8 mouse cellular contexts compared by ENCODE assay signal in the genomic region with DNA sequence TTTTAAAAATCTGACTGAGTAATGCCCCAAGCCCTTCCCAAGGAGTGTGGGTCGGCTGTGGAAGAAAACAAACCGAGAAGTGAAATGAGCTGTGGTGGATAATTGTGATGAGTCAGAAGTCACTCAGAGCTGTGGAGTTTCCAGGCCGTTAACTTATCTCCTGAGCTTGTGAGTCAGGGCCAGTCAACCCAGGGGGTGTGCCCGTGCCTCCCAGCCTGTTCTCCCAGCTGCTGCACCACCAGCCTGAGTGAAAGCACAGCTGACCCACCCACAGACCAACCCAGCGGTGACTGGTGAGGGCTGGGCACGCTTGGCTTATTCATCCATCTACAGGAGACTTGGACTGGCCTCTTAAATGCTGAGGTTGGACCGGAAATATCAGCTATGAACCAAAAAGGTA. TPM values are rescaled to one million over a fixed set of nuclear protein-coding genes. Genes with fewer than 3 reads are reported as not detected.
A peak's percentile ranks its signal among the peaks of the same experiment; 100 is the strongest.
DNase-seq lines count a peak whose midpoint lies in the region; ATAC-seq and TF ChIP-seq lines count a peak whose summit lies in the region.

No protein-coding gene starts in this region.

- H3K36me3 ChIP-seq in heart, postnatal 0 days (replicated peaks; ENCODE audit: control insufficient read depth, insufficient read depth, low read length): no peaks in the 10 kb centered on the region
- H3K36me3 ChIP-seq in liver, embryonic 12.5 days: no peaks in the 10 kb centered on the region
- no peaks in the 10 kb centered on the region for H3K36me3 ChIP-seq in forebrain, embryonic 11.5 days (ENCODE audit: control insufficient read depth, insufficient read depth, low read length)

- no peak overlapping the region for H3K9ac ChIP-seq in heart, postnatal 0 days (replicated peaks; ENCODE audit: low read depth, low read length)
- peak overlapping the region; percentile 45; the same call in 1 of the 2 replicates for H3K9ac ChIP-seq in liver, embryonic 12.5 days
- H3K9ac ChIP-seq in forebrain, embryonic 11.5 days (ENCODE audit: low read length): no peak overlapping the region

- 26% methylated on average over 7 of the region's 7 CpGs for WGBS in heart, postnatal 0 days
- WGBS in liver, embryonic 12.5 days (ENCODE audit: insufficient replicate concordance): 20% methylated on average over 7 of the region's 7 CpGs
- WGBS in forebrain, embryonic 11.5 days: 81% methylated on average over 7 of the region's 7 CpGs

- peaks cover 10% of the 10 kb centered on the region for H3K4me1 ChIP-seq in heart, postnatal 0 days (ENCODE audit: control insufficient read depth, insufficient read depth)
- peaks cover 41% of the 10 kb centered on the region for H3K4me1 ChIP-seq in liver, embryonic 12.5 days
- no peaks in the 10 kb centered on the region for H3K4me1 ChIP-seq in forebrain, embryonic 11.5 days (replicated peaks; ENCODE audit: control insufficient read depth, insufficient read depth, low read length)

- H3K4me3 ChIP-seq in heart, postnatal 0 days (ENCODE audit: low read depth, low read length): no peak overlapping the region
- no peak overlapping the region for H3K4me3 ChIP-seq in liver, embryonic 12.5 days
- H3K4me3 ChIP-seq in forebrain, embryonic 11.5 days (ENCODE audit: low read depth, low read length): no peak overlapping the region

- H3K27ac ChIP-seq in heart, postnatal 0 days (ENCODE audit: low read depth): 0 out of 2 replicates have a peak overlapping the region, but pooled peaks have one; percentile 8
- H3K27ac ChIP-seq in liver, embryonic 12.5 days: peak overlapping the region; percentile 84
- H3K27ac ChIP-seq in forebrain, embryonic 11.5 days (ENCODE audit: low read depth, low read length): no peak overlapping the region

- no peaks in the 10 kb centered on the region for H3K9me3 ChIP-seq in heart, postnatal 0 days (replicated peaks; ENCODE audit: control insufficient read depth, low read length)
- no peaks in the 10 kb centered on the region for H3K9me3 ChIP-seq in liver, embryonic 12.5 days (replicated peaks)
- no peaks in the 10 kb centered on the region for H3K9me3 ChIP-seq in forebrain, embryonic 11.5 days (ENCODE audit: control insufficient read depth, low read length)

- no peaks in the 10 kb centered on the region for H3K27me3 ChIP-seq in heart, postnatal 0 days (ENCODE audit: control insufficient read depth, insufficient read depth, low read length)
- peaks cover 6% of the 10 kb centered on the region for H3K27me3 ChIP-seq in liver, embryonic 12.5 days (replicated peaks)
- H3K27me3 ChIP-seq in forebrain, embryonic 11.5 days (ENCODE audit: control insufficient read depth, insufficient read depth, low read length): no peaks in the 10 kb centered on the region; the same call in 1 of the 2 replicates

- no peak overlapping the region for H3K4me2 ChIP-seq in heart, postnatal 0 days (ENCODE audit: low read depth, low read length)
- H3K4me2 ChIP-seq in liver, embryonic 12.5 days: peak overlapping the region; percentile 48
- H3K4me2 ChIP-seq in forebrain, embryonic 11.5 days (ENCODE audit: low read depth, low read length, severe bottlenecking): no peak overlapping the region

- no peak for TF ChIP-seq EP300 in heart, postnatal 0 days (IDR thresholded peaks at IDR 0.05; ENCODE audit: low read depth)

- TF ChIP-seq CTCF in heart, postnatal 0 days (IDR thresholded peaks at IDR 0.05; ENCODE audit: low read depth): no peak

- peak; percentile 57 for ATAC-seq in activated CD4-positive, CD25-positive, alpha-beta regulatory T cell, adult 4 months
- peak; percentile 68 for ATAC-seq in heart, postnatal 0 days (ENCODE audit: insufficient read depth, low read depth)
- peak; percentile 99 for ATAC-seq in liver, embryonic 12.5 days
- no peak for ATAC-seq in forebrain, embryonic 11.5 days (replicated peaks; ENCODE audit: low FRiP score)

- peak; percentile 59 for DNase-seq in CD4-positive helper T cell, adult 2 months (ENCODE audit: low read depth, low spot score)
- peak; percentile 80 for DNase-seq in heart, postnatal 0 days (ENCODE audit: low spot score)
- DNase-seq in frontal cortex, postnatal 25 days (ENCODE audit: low spot score in 2 of 2): no peak
- DNase-seq in frontal cortex, postnatal 14 days (ENCODE audit: low spot score in 2 of 2): no peak
- no peak for DNase-seq in forebrain, embryonic 11.5 days (ENCODE audit: low spot score)
- DNase-seq in cerebellum, adult 11 months: no peak

RNA-seq across cellular contexts. Expression of gene Sema4b, which starts 19.9 kb away (rescaled TPM):
- 10 to 100 TPM; 16.5 to 26.1 TPM for polyA plus RNA-seq in activated CD4-positive, CD25-positive, alpha-beta regulatory T cell, adult 4 months (2017; shearing (Covaris generic))
- 17.5 and 24.2 TPM in 2 replicates for total RNA-seq in heart, postnatal 0 days (2014; rRNA removed; ENCODE audit: low replicate concordance)
- polyA plus RNA-seq in heart, postnatal 0 days (2015; fragmentation: Nextera tagmentation; extraction: Ambion mirVana): 10.5 and 11.7 TPM in 2 replicates
- 16.9 and 17.9 TPM in 2 replicates for polyA plus RNA-seq in liver, embryonic 12.5 days (2016; fragmentation: Nextera tagmentation; extraction: Ambion mirVana)
- polyA plus RNA-seq in forebrain, embryonic 11.5 days (2014; fragmentation: Nextera tagmentation; extraction: Ambion mirVana): 15.7 and 17.3 TPM in 2 replicates

RNA-seq across cellular contexts. Expression of gene Idh2, which starts 51.5 kb away (rescaled TPM):
- 10 to 100 TPM; 24.8 to 31.7 TPM for polyA plus RNA-seq in activated CD4-positive, CD25-positive, alpha-beta regulatory T cell, adult 4 months (2017; shearing (Covaris generic))
- 3,422 and 3,660 TPM in 2 replicates for total RNA-seq in heart, postnatal 0 days (2014; rRNA removed; ENCODE audit: low replicate concordance)
- 2,757 and 2,826 TPM in 2 replicates for polyA plus RNA-seq in heart, postnatal 0 days (2015; fragmentation: Nextera tagmentation; extraction: Ambion mirVana)
- 158 and 160 TPM in 2 replicates for polyA plus RNA-seq in liver, embryonic 12.5 days (2016; fragmentation: Nextera tagmentation; extraction: Ambion mirVana)
- 403 and 425 TPM in 2 replicates for polyA plus RNA-seq in forebrain, embryonic 11.5 days (2014; fragmentation: Nextera tagmentation; extraction: Ambion mirVana)

Comparison
In these comparisons a context has a peak if more than half of its experiments do, and no peak if none do; other contexts are left out.
1. DNase-seq: peak in CD4-positive helper T cell, adult 2 months (single experiment) and heart, postnatal 0 days (single experiment); none in frontal cortex, postnatal 25 days (0 of 2), frontal cortex, postnatal 14 days (0 of 2), forebrain, embryonic 11.5 days (single experiment) and cerebellum, adult 11 months (single experiment).